Mouse (Mus musculus): Measurements from ENCODE around the gene Ankle1. TPM values are rescaled to one million over a fixed set of nuclear protein-coding genes. Genes with fewer than 3 reads are reported as not detected.

Ankle1 gene
- polyA plus RNA-seq (2015; fragmentation: Nextera tagmentation; extraction: Ambion mirVana), result 47.4 and 58.3 TPM in 2 replicates

DNA sequence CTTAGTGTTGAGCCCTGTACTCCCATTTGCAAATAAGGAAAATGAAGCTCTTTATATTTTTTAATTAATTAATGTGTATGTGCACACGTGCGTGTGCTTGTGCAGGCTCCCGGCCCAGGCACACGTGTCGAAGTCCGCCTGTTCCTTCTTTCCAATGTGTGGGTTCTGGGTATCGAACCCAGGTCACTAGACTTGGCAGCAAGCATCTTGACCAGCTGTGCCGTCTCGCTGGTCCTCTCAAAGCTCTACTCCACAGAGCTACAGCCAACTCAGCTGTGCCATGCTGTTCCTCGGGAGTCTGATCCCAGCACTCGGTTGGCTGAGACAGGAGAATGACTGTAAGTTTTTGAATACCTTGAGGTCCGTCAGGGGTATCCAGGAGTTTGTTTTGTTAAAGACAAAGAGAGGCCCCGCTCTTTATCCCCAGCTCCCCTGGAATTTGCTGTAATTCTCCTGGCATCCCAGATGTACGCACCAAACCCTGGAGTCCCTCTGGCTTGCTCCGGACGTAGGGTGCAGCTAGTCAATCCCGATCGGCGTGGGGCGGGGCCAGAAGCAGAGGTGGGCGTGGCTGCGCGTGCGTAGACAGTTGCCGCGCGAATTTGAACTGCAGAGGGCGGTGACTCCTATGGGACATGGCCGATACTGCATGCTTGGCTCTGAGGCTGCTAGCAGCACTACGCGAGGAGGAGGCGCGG lies at the start of gene Ankle1:
Gene Ankle1 (plus strand): TSS at position 610 of the 698 bp plus-strand sequence.
- Histone ChIP-seq H3K36me3 (ENCODE audit: insufficient read depth, low read length) (peaks cover 36% of the 10 kb centered on the region), H3K4me2 (replicated peaks; ENCODE audit: low read depth, low read length) (peak within 1 kb of the TSS; percentile 94), H3K27me3 (ENCODE audit: insufficient read depth, low read length) (no peaks in the 10 kb centered on the region), H3K27ac (ENCODE audit: low read length) (peak within 1 kb of the TSS; percentile 80), H3K4me3 (ENCODE audit: low read length) (peak within 1 kb of the TSS; percentile 80), H3K9me3 (ENCODE audit: low read length) (no peaks in the 10 kb centered on the region), H3K4me1 (ENCODE audit: insufficient read depth, low read length) (peaks cover 19% of the 10 kb centered on the region), H3K9ac (replicated peaks; ENCODE audit: low read length) (peak within 1 kb of the TSS; percentile 84)
- ATAC-seq (ENCODE audit: low FRiP score, low TSS enrichment), result peak; percentile 91
- 17% methylated on average over 33 of the region's 33 CpGs for WGBS

DNA sequence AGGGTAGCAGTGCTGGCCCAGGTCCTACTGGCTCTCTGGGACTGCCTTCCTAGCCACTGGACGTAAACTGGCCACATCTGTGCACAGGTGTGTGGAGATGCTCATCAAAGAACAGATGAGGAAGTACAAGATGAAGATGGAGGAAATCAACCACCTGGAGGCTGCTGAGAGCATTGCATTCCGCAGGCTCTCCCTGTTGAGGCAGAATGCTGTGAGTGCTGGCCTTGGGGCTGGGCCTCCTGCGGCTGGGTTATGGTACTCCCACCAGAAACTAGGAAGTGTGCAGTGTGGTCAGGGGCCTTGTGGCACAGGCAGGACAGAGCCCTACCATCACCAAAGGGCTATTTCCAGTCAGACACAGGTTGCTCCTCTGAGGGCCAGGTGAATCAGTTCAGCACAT lies 47.8 kb upstream of the Ankle1 start:
- no peak overlapping the region for H3K4me3 ChIP-seq (ENCODE audit: low read length)
- no peaks in the 10 kb centered on the region for H3K4me1 ChIP-seq (ENCODE audit: insufficient read depth, low read length)
- no peak overlapping the region for H3K27ac ChIP-seq (ENCODE audit: low read length)
- no peaks in the 10 kb centered on the region for H3K9me3 ChIP-seq (ENCODE audit: low read length)
- H3K27me3 ChIP-seq (ENCODE audit: insufficient read depth, low read length), result no peaks in the 10 kb centered on the region
- no peak overlapping the region for H3K4me2 ChIP-seq (replicated peaks; ENCODE audit: low read depth, low read length)
- peaks cover 49% of the 10 kb centered on the region for H3K36me3 ChIP-seq (ENCODE audit: insufficient read depth, low read length)
- H3K9ac ChIP-seq (replicated peaks; ENCODE audit: low read length), result no peak overlapping the region
- 89% methylated on average over 3 of the region's 3 CpGs for WGBS
- no peak for ATAC-seq (ENCODE audit: low FRiP score, low TSS enrichment)

DNA sequence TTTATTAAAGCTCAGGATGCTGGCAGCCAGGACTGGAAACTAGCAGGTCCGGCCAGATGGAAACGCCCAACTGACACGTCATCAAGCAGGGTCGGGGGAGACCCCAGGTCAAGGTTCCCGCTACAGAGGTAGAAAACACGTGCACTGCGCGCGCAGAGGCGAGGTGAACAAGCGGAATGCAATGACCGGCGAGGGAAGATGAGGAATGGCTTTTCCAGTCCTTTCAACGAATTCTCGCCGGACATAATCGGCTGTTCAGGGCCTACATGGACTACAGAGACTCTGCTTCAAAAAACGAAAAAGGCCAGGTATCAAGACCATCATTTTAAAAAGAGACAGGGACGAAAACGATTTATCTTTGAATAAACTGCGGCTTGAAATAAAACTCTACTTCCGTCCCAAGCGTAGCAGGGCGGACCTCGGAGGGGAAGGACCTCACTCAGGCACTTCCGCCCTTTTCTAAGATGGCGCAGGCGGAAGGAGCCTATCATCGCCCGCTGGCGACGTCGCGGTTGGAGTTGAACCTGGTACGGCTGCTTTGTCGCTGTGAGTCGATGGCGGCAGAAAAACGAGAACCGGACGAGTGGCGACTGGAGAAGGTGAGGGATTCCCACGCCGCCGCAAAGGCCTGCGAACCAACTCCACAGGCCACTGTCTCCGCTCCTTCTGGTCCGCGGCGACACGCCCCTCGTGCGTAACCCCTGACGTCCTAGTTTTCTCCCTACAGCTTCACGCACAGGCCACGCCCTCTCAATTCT lies 38.9 kb upstream of the Ankle1 start, which contains the start of gene Use1:
Gene Use1 (plus strand): TSS at position 78 of the 758 bp plus-strand sequence.
- whole genome bisulfite sequencing, result under 1% methylated on average over 56 of the region's 56 CpGs
- Histone ChIP-seq H3K27ac (ENCODE audit: low read length) (peak within 1 kb of the TSS; percentile 97), H3K27me3 (ENCODE audit: insufficient read depth, low read length) (no peaks in the 10 kb centered on the region), H3K9ac (replicated peaks; ENCODE audit: low read length) (peak within 1 kb of the TSS; percentile 79), H3K9me3 (ENCODE audit: low read length) (no peaks in the 10 kb centered on the region), H3K36me3 (ENCODE audit: insufficient read depth, low read length) (peaks cover 12% of the 10 kb centered on the region; the same call in 1 of the 2 replicates), H3K4me2 (replicated peaks; ENCODE audit: low read depth, low read length) (peak within 1 kb of the TSS; percentile 86), H3K4me3 (ENCODE audit: low read length) (peak within 1 kb of the TSS; percentile 73), H3K4me1 (ENCODE audit: insufficient read depth, low read length) (peaks cover 19% of the 10 kb centered on the region)
- peak; percentile 76 for ATAC-seq (ENCODE audit: low FRiP score, low TSS enrichment)

DNA sequence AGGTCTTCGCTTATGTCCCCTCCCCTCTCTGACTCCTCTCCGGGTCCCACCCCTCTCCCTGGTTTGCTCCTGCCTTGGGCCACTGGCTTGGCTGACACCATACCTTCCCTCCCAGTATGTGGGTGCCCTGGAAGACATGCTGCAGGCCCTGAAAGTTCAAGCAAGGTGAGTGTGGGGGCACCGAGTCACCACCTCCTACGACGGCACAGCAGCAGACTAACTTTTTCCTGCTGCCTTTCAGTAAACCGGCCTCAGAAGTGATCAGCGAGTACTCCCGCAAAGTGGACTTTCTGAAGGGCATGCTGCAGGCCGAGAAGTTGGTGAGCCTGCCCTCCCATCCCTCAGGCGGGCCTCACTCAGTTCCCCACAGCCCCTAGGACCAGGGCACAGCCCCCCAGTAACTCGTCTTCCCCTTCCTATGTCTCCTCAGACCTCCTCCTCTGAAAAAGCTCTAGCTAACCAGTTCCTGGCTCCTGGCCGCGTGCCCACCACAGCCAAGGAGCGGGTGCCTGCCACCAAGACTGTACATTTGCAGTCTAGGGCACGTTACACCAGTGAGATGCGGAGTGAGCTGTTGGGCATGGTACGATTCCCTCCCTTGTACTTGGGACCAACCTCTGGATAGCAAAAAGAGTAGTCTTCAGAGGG lies 38.2 kb upstream of the Ankle1 start:
- H3K36me3 ChIP-seq (ENCODE audit: insufficient read depth, low read length), result peaks cover 12% of the 10 kb centered on the region; the same call in 1 of the 2 replicates
- no peaks in the 10 kb centered on the region for H3K27me3 ChIP-seq (ENCODE audit: insufficient read depth, low read length)
- WGBS, result 41% methylated on average over 17 of the region's 17 CpGs
- peak overlapping the region; percentile 73 for H3K4me3 ChIP-seq (ENCODE audit: low read length)
- peak overlapping the region; percentile 97 for H3K27ac ChIP-seq (ENCODE audit: low read length)
- peak overlapping the region; percentile 86 for H3K4me2 ChIP-seq (replicated peaks; ENCODE audit: low read depth, low read length)
- H3K4me1 ChIP-seq (ENCODE audit: insufficient read depth, low read length), result peaks cover 19% of the 10 kb centered on the region
- ATAC-seq (ENCODE audit: low FRiP score, low TSS enrichment), result peak; percentile 87; the same call in 1 of the 2 replicates
- peak overlapping the region; percentile 79 for H3K9ac ChIP-seq (replicated peaks; ENCODE audit: low read length)
- no peaks in the 10 kb centered on the region for H3K9me3 ChIP-seq (ENCODE audit: low read length)

DNA sequence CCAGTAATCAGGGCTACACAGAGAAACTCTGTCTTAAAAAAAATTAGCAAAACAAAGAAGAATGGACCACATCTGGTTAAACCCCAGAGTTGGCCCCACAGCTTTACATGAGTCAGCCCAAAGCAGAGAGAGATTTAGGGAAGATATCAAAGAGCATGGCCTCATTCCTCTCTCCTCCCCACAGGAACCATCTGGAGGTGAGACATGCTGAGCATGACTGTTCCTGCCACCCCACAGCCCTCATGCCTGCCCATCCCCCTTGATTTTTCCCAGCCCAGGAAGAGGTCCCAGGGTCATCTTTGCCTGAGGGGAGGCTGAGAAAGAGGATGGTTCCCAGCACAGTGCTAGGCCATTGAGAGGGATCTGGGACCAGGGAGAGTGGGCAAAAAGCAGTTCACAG lies 37.4 kb upstream of the Ankle1 start:
- H3K9ac ChIP-seq (replicated peaks; ENCODE audit: low read length), result 0 out of 2 replicates have a peak overlapping the region, but pooled peaks have one; percentile 2
- H3K36me3 ChIP-seq (ENCODE audit: insufficient read depth, low read length), result peaks cover 19% of the 10 kb centered on the region
- H3K27me3 ChIP-seq (ENCODE audit: insufficient read depth, low read length), result no peaks in the 10 kb centered on the region
- ATAC-seq (ENCODE audit: low FRiP score, low TSS enrichment), result no peak
- 0 out of 2 replicates have a peak overlapping the region, but pooled peaks have one; percentile 86 for H3K4me2 ChIP-seq (replicated peaks; ENCODE audit: low read depth, low read length)
- peaks cover 19% of the 10 kb centered on the region for H3K4me1 ChIP-seq (ENCODE audit: insufficient read depth, low read length)
- H3K4me3 ChIP-seq (ENCODE audit: low read length), result no peak overlapping the region
- H3K27ac ChIP-seq (ENCODE audit: low read length), result no peak overlapping the region
- H3K9me3 ChIP-seq (ENCODE audit: low read length), result no peaks in the 10 kb centered on the region

DNA sequence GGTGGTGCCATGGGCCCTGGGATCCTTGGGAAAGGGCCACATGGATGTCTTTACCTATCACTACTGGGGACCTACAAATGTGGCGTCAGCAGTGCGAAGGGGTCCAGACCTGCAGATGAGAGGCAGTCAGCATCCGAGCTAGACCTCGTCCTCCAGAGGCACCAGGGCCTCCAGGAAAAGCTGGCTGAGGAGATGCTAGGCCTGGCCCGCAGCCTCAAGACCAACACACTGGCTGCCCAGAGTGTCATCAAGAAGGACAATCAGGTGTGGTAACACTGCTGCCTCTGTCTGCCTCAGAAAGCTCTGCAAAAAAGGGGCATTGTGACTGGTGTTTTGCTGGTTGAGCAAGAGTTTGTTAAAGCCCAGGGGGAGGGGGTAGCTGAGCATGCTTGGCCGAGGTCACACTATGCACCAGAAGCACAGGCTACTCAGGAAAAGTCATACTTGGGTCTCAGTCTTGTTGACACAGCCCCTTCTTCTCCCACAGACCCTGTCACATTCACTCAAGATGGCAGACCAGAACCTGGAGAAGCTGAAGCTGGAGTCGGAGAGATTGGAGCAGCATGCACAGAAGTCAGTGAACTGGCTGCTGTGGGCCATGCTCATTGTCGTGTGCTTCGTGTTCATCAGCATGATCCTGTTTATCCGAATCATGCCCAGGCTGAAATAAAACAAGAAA lies 36.6 kb upstream of the Ankle1 start:
- peaks cover 27% of the 10 kb centered on the region for H3K36me3 ChIP-seq (ENCODE audit: insufficient read depth, low read length)
- H3K4me1 ChIP-seq (ENCODE audit: insufficient read depth, low read length), result peaks cover 19% of the 10 kb centered on the region
- no peak overlapping the region for H3K4me2 ChIP-seq (replicated peaks; ENCODE audit: low read depth, low read length)
- ATAC-seq (ENCODE audit: low FRiP score, low TSS enrichment), result no peak
- no peak overlapping the region for H3K27ac ChIP-seq (ENCODE audit: low read length)
- 97% methylated on average over 10 of the region's 10 CpGs for WGBS
- H3K9me3 ChIP-seq (ENCODE audit: low read length), result no peaks in the 10 kb centered on the region
- H3K4me3 ChIP-seq (ENCODE audit: low read length), result no peak overlapping the region
- H3K27me3 ChIP-seq (ENCODE audit: insufficient read depth, low read length), result no peaks in the 10 kb centered on the region
- H3K9ac ChIP-seq (replicated peaks; ENCODE audit: low read length), result no peak overlapping the region

DNA sequence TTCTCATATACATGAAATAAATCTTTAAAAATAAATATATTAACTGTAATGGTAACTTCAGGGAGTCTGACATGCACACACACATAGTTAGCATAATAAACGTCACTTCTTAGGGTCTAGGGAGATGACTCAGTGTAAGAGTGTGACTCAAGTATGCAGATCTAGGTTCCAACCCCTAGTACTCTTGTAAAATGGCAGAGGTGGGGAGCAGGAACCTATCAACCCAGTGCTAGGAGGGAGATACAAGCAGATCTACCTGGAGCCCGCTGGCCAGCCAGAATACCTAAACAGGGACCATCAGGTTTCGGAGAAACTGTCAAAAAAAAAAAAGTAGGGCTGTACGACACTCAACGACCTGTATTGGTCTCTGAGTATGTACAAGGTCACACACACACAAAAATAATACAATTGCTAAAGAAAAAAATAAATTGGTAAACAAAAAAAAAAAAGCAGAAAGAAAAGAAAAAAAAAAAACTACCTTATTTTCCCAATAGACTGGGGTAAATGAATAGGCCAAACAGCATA lies 35.0 kb upstream of the Ankle1 start:
- peak overlapping the region; percentile 56 for H3K4me2 ChIP-seq (replicated peaks; ENCODE audit: low read depth, low read length)
- ATAC-seq (ENCODE audit: low FRiP score, low TSS enrichment), result no peak
- 14% methylated on average over 5 of the region's 5 CpGs for WGBS
- peak overlapping the region; percentile 52 for H3K4me3 ChIP-seq (ENCODE audit: low read length)
- H3K36me3 ChIP-seq (ENCODE audit: insufficient read depth, low read length), result peaks cover 43% of the 10 kb centered on the region
- H3K4me1 ChIP-seq (ENCODE audit: insufficient read depth, low read length), result peaks cover 33% of the 10 kb centered on the region
- H3K9ac ChIP-seq (replicated peaks; ENCODE audit: low read length), result peak overlapping the region; percentile 64
- no peaks in the 10 kb centered on the region for H3K27me3 ChIP-seq (ENCODE audit: insufficient read depth, low read length)
- H3K9me3 ChIP-seq (ENCODE audit: low read length), result no peaks in the 10 kb centered on the region
- H3K27ac ChIP-seq (ENCODE audit: low read length), result peak overlapping the region; percentile 42; the same call in 1 of the 2 replicates

DNA sequence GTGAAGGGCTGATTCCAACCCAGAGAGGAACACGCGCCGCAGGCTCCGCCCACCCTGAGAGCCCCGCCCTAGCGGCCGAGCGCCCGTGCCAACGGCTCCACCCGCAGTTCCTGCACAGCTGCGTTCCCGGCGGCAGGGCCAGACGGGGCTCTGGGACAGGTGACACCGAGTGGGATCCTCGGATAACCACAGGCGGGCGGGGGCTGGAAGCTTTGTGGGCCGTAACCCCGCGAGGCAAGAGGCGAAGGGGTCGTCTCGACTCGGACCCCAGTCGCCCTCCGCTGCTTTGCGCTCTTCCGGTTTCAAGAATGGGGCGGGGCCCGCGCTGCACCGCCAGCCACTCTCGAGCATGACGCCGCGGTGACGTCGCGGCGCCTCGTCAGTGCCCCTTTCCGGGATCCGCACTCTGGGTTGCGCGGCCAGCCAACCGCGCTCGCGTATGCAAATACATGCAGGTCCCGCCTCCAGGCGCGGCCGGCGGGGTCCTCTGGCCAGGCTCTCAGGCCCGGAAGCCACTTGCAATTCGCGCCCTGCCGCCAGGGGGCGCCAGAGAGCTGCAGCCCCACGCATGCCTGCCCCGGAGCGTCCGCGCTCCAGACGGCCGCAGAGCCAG lies 34.5 kb upstream of the Ankle1 start, which contains the start of gene Ocel1:
Gene Ocel1 (plus strand): TSS at position 63 of the 613 bp plus-strand sequence.
- Histone ChIP-seq H3K36me3 (ENCODE audit: insufficient read depth, low read length) (peaks cover 45% of the 10 kb centered on the region), H3K4me1 (ENCODE audit: insufficient read depth, low read length) (peaks cover 36% of the 10 kb centered on the region), H3K9me3 (ENCODE audit: low read length) (no peaks in the 10 kb centered on the region), H3K4me3 (ENCODE audit: low read length) (peak within 1 kb of the TSS; percentile 52), H3K27me3 (ENCODE audit: insufficient read depth, low read length) (no peaks in the 10 kb centered on the region), H3K27ac (ENCODE audit: low read length) (peak within 1 kb of the TSS; percentile 43), H3K9ac (replicated peaks; ENCODE audit: low read length) (peak within 1 kb of the TSS; percentile 64), H3K4me2 (replicated peaks; ENCODE audit: low read depth, low read length) (peak within 1 kb of the TSS; percentile 56)
- peak; percentile 81 for ATAC-seq (ENCODE audit: low FRiP score, low TSS enrichment)
- under 1% methylated on average over 68 of the region's 68 CpGs for WGBS

DNA sequence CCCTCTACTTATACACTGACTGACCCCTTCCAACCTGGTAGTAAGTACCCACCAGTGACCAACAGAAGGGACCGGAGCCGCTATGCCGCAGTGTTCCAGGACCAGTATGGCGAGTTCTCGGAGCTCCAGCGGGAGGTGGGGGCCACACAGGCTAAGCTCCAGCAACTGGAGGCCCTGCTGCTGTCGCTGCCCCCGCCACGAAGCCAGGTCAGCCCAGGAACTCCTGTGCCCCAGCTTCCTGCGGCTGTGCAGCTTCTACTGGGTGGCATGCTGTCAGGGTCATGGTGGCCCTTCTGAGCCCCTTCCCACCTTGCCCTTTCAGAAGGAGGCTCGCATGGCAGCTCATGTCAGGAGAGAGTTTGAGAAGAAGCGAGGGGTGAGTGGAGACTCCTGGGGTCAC lies 33.4 kb upstream of the Ankle1 start:
- Histone ChIP-seq H3K36me3 (ENCODE audit: insufficient read depth, low read length) (peaks cover 51% of the 10 kb centered on the region), H3K4me3 (ENCODE audit: low read length) (no peak overlapping the region)

More for the DNA sequence above, 33.4 kb upstream of the Ankle1 start:
- Histone ChIP-seq H3K4me1 (ENCODE audit: insufficient read depth, low read length) (peaks cover 45% of the 10 kb centered on the region), H3K27me3 (ENCODE audit: insufficient read depth, low read length) (no peaks in the 10 kb centered on the region), H3K9ac (replicated peaks; ENCODE audit: low read length) (no peak overlapping the region), H3K9me3 (ENCODE audit: low read length) (no peaks in the 10 kb centered on the region), H3K4me2 (replicated peaks; ENCODE audit: low read depth, low read length) (no peak overlapping the region), H3K27ac (ENCODE audit: low read length) (no peak overlapping the region)
- WGBS, result 81% methylated on average over 12 of the region's 12 CpGs
- ATAC-seq (ENCODE audit: low FRiP score, low TSS enrichment), result no peak

Measured in kidney, embryonic 16.5 days (tissue).